In genomic region chr16:48989700-48990099, GRCm38 (mm10) we compare ENCODE assay signal across 32 mouse cellular contexts.
"Had no signal": no experiment of that assay in that cellular context is flagged by ENCODE, and none has a peak within 500 bp of the region (broad histone marks: within the 10 kb centered on the region; RNA-seq: fewer than 3 reads in every experiment).

No protein-coding gene starts in this region.

- H3K27ac ChIP-seq: limb, embryonic 10.5 days; limb, embryonic 12.5 days; limb, embryonic 13.5 days; limb, embryonic 15.5 days; liver, embryonic 12.5 days; liver, embryonic 13.5 days; liver, embryonic 14.5 days; liver, embryonic 15.5 days; lung, embryonic 15.5 days; macrophage; midbrain, embryonic 10.5 days; midbrain, embryonic 12.5 days; midbrain, embryonic 13.5 days; midbrain, embryonic 15.5 days; neural tube, embryonic 12.5 days had no signal

- H3K36me3 ChIP-seq: liver, embryonic 15.5 days; midbrain, embryonic 12.5 days; midbrain, embryonic 15.5 days; neural tube, embryonic 12.5 days had no signal

- H3K9me3 ChIP-seq: limb, embryonic 10.5 days; limb, embryonic 12.5 days; limb, embryonic 13.5 days; limb, embryonic 15.5 days; liver, embryonic 12.5 days; liver, embryonic 13.5 days; liver, embryonic 15.5 days; lung, embryonic 15.5 days; megakaryocyte, embryonic 14.5 days; midbrain, embryonic 10.5 days; midbrain, embryonic 12.5 days; midbrain, embryonic 13.5 days; midbrain, embryonic 15.5 days; neural tube, embryonic 12.5 days had no signal

- DNase-seq: left cerebral cortex, postnatal 4 days; liver; liver, embryonic 13.5 days; liver, postnatal 0 days; lung, adult 18-20 months; lung, adult 2 months; lung, embryonic 14.5 days; lung, postnatal 10 days; lung, postnatal 14 days; lung, postnatal 36 days; lung, postnatal 4 days; midbrain, embryonic 14.5 days had no signal

- H3K9ac ChIP-seq: limb, embryonic 12.5 days; limb, embryonic 13.5 days; limb, embryonic 15.5 days; liver, embryonic 12.5 days; liver, embryonic 13.5 days; liver, embryonic 14.5 days; liver, embryonic 15.5 days; liver, postnatal 0 days; lung, embryonic 14.5 days; lung, embryonic 15.5 days; midbrain, embryonic 12.5 days; midbrain, embryonic 13.5 days; midbrain, embryonic 15.5 days; neural tube, embryonic 12.5 days had no signal

- H3K4me3 ChIP-seq: limb, embryonic 10.5 days; limb, embryonic 12.5 days; limb, embryonic 13.5 days; limb, embryonic 15.5 days; liver, embryonic 12.5 days; liver, embryonic 13.5 days; liver, embryonic 15.5 days; lung, embryonic 15.5 days; megakaryocyte, embryonic 14.5 days; midbrain, embryonic 10.5 days; midbrain, embryonic 12.5 days; midbrain, embryonic 13.5 days; midbrain, embryonic 15.5 days; myocyte; neural tube, embryonic 12.5 days had no signal

- ATAC-seq: liver, embryonic 12.5 days; liver, postnatal 0 days; lung, postnatal 0 days; midbrain, embryonic 13.5 days; midbrain, embryonic 15.5 days; midbrain, embryonic 16.5 days had no signal

- H3K4me2 ChIP-seq: limb, embryonic 12.5 days; limb, embryonic 13.5 days; limb, embryonic 15.5 days; liver, embryonic 11.5 days; liver, embryonic 12.5 days; liver, embryonic 13.5 days; liver, embryonic 15.5 days; lung, embryonic 14.5 days; lung, embryonic 15.5 days; midbrain, embryonic 11.5 days; midbrain, embryonic 12.5 days; midbrain, embryonic 13.5 days; midbrain, embryonic 15.5 days; neural tube, embryonic 12.5 days had no signal

- H3K27me3 ChIP-seq: limb, embryonic 12.5 days; limb, embryonic 13.5 days; limb, embryonic 15.5 days; liver, embryonic 12.5 days; liver, embryonic 13.5 days; liver, embryonic 15.5 days; lung, embryonic 15.5 days; megakaryocyte, embryonic 14.5 days; midbrain, embryonic 12.5 days; midbrain, embryonic 13.5 days; midbrain, embryonic 15.5 days; neural tube, embryonic 12.5 days had no signal
